Mouse (Mus musculus): ENCODE measurements around the gene Usp6nl. TPM values are rescaled to one million over a fixed set of nuclear protein-coding genes. Genes with fewer than 3 reads are reported as not detected.

Gene Usp6nl
- polyA plus RNA-seq, 1 experiment from 2014 or later, result 10.2 TPM

- Histone ChIP-seq H3K4me3 (no peak overlapping the region), H3K36me3 (no peaks in the 10 kb centered on the region), H3K4me2 (no peak overlapping the region), H3K27me3 (replicated peaks) (no peaks in the 10 kb centered on the region), H3K4me1 (replicated peaks) (peaks cover 16% of the 10 kb centered on the region), H3K27ac (ENCODE audit: poor library complexity, severe bottlenecking) (no peak overlapping the region), H3K9ac (no peak overlapping the region), H3K9me3 (replicated peaks) (no peaks in the 10 kb centered on the region)
- 68% methylated on average over 3 of the region's 3 CpGs for WGBS
- no peak for ATAC-seq (ENCODE audit: insufficient number of reproducible peaks, low FRiP score)
These were observed 127.2 kb downstream of the Usp6nl start for GRCm38 (mm10) chr2:6449656-6450055.

- WGBS, result 86% methylated on average over 3 of the region's 3 CpGs
- Histone ChIP-seq H3K36me3 (no peaks in the 10 kb centered on the region), H3K27me3 (replicated peaks) (no peaks in the 10 kb centered on the region), H3K4me3 (no peak overlapping the region), H3K9me3 (replicated peaks) (no peaks in the 10 kb centered on the region), H3K27ac (ENCODE audit: poor library complexity, severe bottlenecking) (no peak overlapping the region), H3K9ac (no peak overlapping the region), H3K4me1 (replicated peaks) (peaks cover 15% of the 10 kb centered on the region), H3K4me2 (no peak overlapping the region)
- ATAC-seq (ENCODE audit: insufficient number of reproducible peaks, low FRiP score), result no peak
These were observed 128.1 kb downstream of the Usp6nl start for GRCm38 (mm10) chr2:6450544-6450943.

- H3K27ac ChIP-seq (ENCODE audit: poor library complexity, severe bottlenecking), result peak overlapping the region; percentile 42; the same call in 1 of the 2 replicates
- ATAC-seq (ENCODE audit: insufficient number of reproducible peaks, low FRiP score), result peak; percentile 34
- H3K4me3 ChIP-seq, result no peak overlapping the region
- no peak overlapping the region for H3K4me2 ChIP-seq
- no peak overlapping the region for H3K9ac ChIP-seq
- H3K4me1 ChIP-seq (replicated peaks), result peaks cover 9% of the 10 kb centered on the region
- no peaks in the 10 kb centered on the region for H3K36me3 ChIP-seq
- 40% methylated on average over 7 of the region's 7 CpGs for WGBS
- H3K9me3 ChIP-seq (replicated peaks), result no peaks in the 10 kb centered on the region
- no peaks in the 10 kb centered on the region for H3K27me3 ChIP-seq (replicated peaks)
These were observed 132.6 kb downstream of the Usp6nl start for GRCm38 (mm10) chr2:6454941-6455516.

- peaks cover 15% of the 10 kb centered on the region for H3K9me3 ChIP-seq (replicated peaks)
- no peak for ATAC-seq (ENCODE audit: insufficient number of reproducible peaks, low FRiP score)
- WGBS, result 67% methylated on average over 13 of the region's 13 CpGs
- no peak overlapping the region for H3K9ac ChIP-seq
- peaks cover 16% of the 10 kb centered on the region for H3K4me1 ChIP-seq (replicated peaks)
- no peak overlapping the region for H3K4me2 ChIP-seq
- no peak overlapping the region for H3K4me3 ChIP-seq
- no peak overlapping the region for H3K27ac ChIP-seq (ENCODE audit: poor library complexity, severe bottlenecking)
- H3K27me3 ChIP-seq (replicated peaks), result no peaks in the 10 kb centered on the region
- H3K36me3 ChIP-seq, result no peaks in the 10 kb centered on the region
These were observed 137.0 kb downstream of the Usp6nl start for GRCm38 (mm10) chr2:6459282-6460047.

- 84% methylated on average over 3 of the region's 3 CpGs for WGBS
- Histone ChIP-seq H3K9ac (no peak overlapping the region), H3K9me3 (replicated peaks) (peaks cover 15% of the 10 kb centered on the region), H3K4me1 (replicated peaks) (peaks cover 8% of the 10 kb centered on the region), H3K27ac (ENCODE audit: poor library complexity, severe bottlenecking) (no peak overlapping the region), H3K4me2 (no peak overlapping the region), H3K27me3 (replicated peaks) (no peaks in the 10 kb centered on the region), H3K4me3 (no peak overlapping the region), H3K36me3 (no peaks in the 10 kb centered on the region)
- no peak for ATAC-seq (ENCODE audit: insufficient number of reproducible peaks, low FRiP score)
These were observed 139.8 kb downstream of the Usp6nl start for GRCm38 (mm10) chr2:6462306-6462705.

- Histone ChIP-seq H3K9me3 (replicated peaks) (peaks cover 15% of the 10 kb centered on the region), H3K9ac (no peak overlapping the region), H3K4me3 (no peak overlapping the region; the same call in 1 of the 2 replicates), H3K27ac (ENCODE audit: poor library complexity, severe bottlenecking) (peak overlapping the region; percentile 86), H3K4me2 (peak overlapping the region; percentile 41), H3K27me3 (replicated peaks) (no peaks in the 10 kb centered on the region), H3K4me1 (replicated peaks) (peaks cover 8% of the 10 kb centered on the region), H3K36me3 (no peaks in the 10 kb centered on the region)
- ATAC-seq (ENCODE audit: insufficient number of reproducible peaks, low FRiP score), result peak; percentile 73
- WGBS, result 23% methylated on average over 10 of the region's 10 CpGs
These were observed 141.6 kb downstream of the Usp6nl start for GRCm38 (mm10) chr2:6463772-6464661.

- Histone ChIP-seq H3K9me3 (replicated peaks) (peaks cover 15% of the 10 kb centered on the region), H3K27me3 (replicated peaks) (no peaks in the 10 kb centered on the region), H3K4me1 (replicated peaks) (peaks cover 20% of the 10 kb centered on the region), H3K4me3 (no peak overlapping the region), H3K9ac (no peak overlapping the region), H3K36me3 (no peaks in the 10 kb centered on the region), H3K4me2 (no peak overlapping the region), H3K27ac (ENCODE audit: poor library complexity, severe bottlenecking) (no peak overlapping the region)
- 70% methylated on average over 6 of the region's 6 CpGs for WGBS
- no peak for ATAC-seq (ENCODE audit: insufficient number of reproducible peaks, low FRiP score)
These were observed 143.9 kb downstream of the Usp6nl start for GRCm38 (mm10) chr2:6466396-6466795.

- WGBS, result 79% methylated on average over 3 of the region's 3 CpGs
- no peak for ATAC-seq (ENCODE audit: insufficient number of reproducible peaks, low FRiP score)
- no peaks in the 10 kb centered on the region for H3K27me3 ChIP-seq (replicated peaks)
- no peaks in the 10 kb centered on the region for H3K36me3 ChIP-seq
- H3K4me2 ChIP-seq, result no peak overlapping the region
- no peak overlapping the region for H3K27ac ChIP-seq (ENCODE audit: poor library complexity, severe bottlenecking)
- no peak overlapping the region for H3K9ac ChIP-seq
- no peak overlapping the region for H3K4me3 ChIP-seq
- H3K4me1 ChIP-seq (replicated peaks), result peaks cover 26% of the 10 kb centered on the region
- peaks cover 10% of the 10 kb centered on the region for H3K9me3 ChIP-seq (replicated peaks)
These were observed 144.9 kb downstream of the Usp6nl start for GRCm38 (mm10) chr2:6467318-6467717.

- Histone ChIP-seq H3K4me3 (no peak overlapping the region), H3K9me3 (replicated peaks) (no peaks in the 10 kb centered on the region), H3K27me3 (replicated peaks) (no peaks in the 10 kb centered on the region), H3K4me1 (replicated peaks) (peaks cover 22% of the 10 kb centered on the region), H3K27ac (ENCODE audit: poor library complexity, severe bottlenecking) (no peak overlapping the region), H3K4me2 (no peak overlapping the region), H3K9ac (no peak overlapping the region), H3K36me3 (no peaks in the 10 kb centered on the region)
- no peak for ATAC-seq (ENCODE audit: insufficient number of reproducible peaks, low FRiP score)
- 24% methylated on average over 9 of the region's 9 CpGs for WGBS
These were observed 146.7 kb downstream of the Usp6nl start for GRCm38 (mm10) chr2:6469164-6469563.

GRCm38 (mm10) chr2:6471110-6471611, 148.7 kb downstream of the Usp6nl start:
- H3K9ac ChIP-seq, result no peak overlapping the region
- ATAC-seq (ENCODE audit: insufficient number of reproducible peaks, low FRiP score), result no peak
- H3K27me3 ChIP-seq (replicated peaks), result no peaks in the 10 kb centered on the region
- no peak overlapping the region for H3K4me2 ChIP-seq
- WGBS, result 45% methylated on average over 4 of the region's 4 CpGs
- no peak overlapping the region for H3K4me3 ChIP-seq
- H3K36me3 ChIP-seq, result no peaks in the 10 kb centered on the region
- H3K9me3 ChIP-seq (replicated peaks), result peaks cover 8% of the 10 kb centered on the region; the same call in 1 of the 2 replicates
- H3K27ac ChIP-seq (ENCODE audit: poor library complexity, severe bottlenecking), result no peak overlapping the region
- peaks cover 18% of the 10 kb centered on the region for H3K4me1 ChIP-seq (replicated peaks)

- 73% methylated on average over 5 of the region's 5 CpGs for WGBS
- no peak overlapping the region for H3K27ac ChIP-seq (ENCODE audit: poor library complexity, severe bottlenecking)
- no peaks in the 10 kb centered on the region for H3K36me3 ChIP-seq
- no peak overlapping the region for H3K4me3 ChIP-seq
- no peak for ATAC-seq (ENCODE audit: insufficient number of reproducible peaks, low FRiP score)
- H3K9me3 ChIP-seq (replicated peaks), result peaks cover 8% of the 10 kb centered on the region; the same call in 1 of the 2 replicates
- no peak overlapping the region for H3K9ac ChIP-seq
- peaks cover 32% of the 10 kb centered on the region for H3K4me1 ChIP-seq (replicated peaks)
- no peaks in the 10 kb centered on the region for H3K27me3 ChIP-seq (replicated peaks)
- no peak overlapping the region for H3K4me2 ChIP-seq
These were observed 151.4 kb downstream of the Usp6nl start for GRCm38 (mm10) chr2:6473829-6474228.
